Mouse (Mus musculus) liver, embryonic 14.5 days (tissue): ENCODE measurements at regions not wholly inside any gene's neighbourhood (a gene's known extent, or its start where the extent isn't known, plus 50 kb on each side); places are given as distances from the start of the nearest gene placed in this dataset.
"Not testable (repeated sequence)": the region's sequence is repeated elsewhere in the genome, so short reads cannot be mapped to it uniquely, and the experiment has no call there.

Experiments
- ATAC-seq: fragments of 200-750 bp; cut with Nextera tagmentation; 2 replicates; pipeline ENCODE4 v1.8.0; 2017; ENCODE audit warnings: moderate number of reproducible peaks, mild to moderate bottlenecking, moderate library complexity; ENCODE audit not compliant: insufficient read depth
- DNase-seq, 3 experiments: peaks; one replicate each; pipeline ENCODE4 v3.0.0-alpha.2; 2012 to 2013; ENCODE audit warnings: low read depth in 3 of 3, low spot score in 3 of 3
- H3K27ac ChIP-seq: fragments of 300-500 bp; sonication (generic); 2 replicates; pipeline ENCODE4 v1.5.1; 2014; ENCODE audit warnings: moderate library complexity, mild to moderate bottlenecking, control low read depth, inconsistent platforms
- H3K27me3 ChIP-seq: fragments of 300-500 bp; sonication (generic); 2 replicates; pipeline ENCODE4 v1.6.1; 2014; ENCODE audit warnings: mild to moderate bottlenecking, low read length, moderate library complexity; ENCODE audit not compliant: control insufficient read depth, insufficient read depth
- H3K36me3 ChIP-seq: fragments of 300-500 bp; sonication (generic); replicated peaks from 2 replicates; pipeline ENCODE4 v1.6.1; 2014; ENCODE audit warnings: low read depth; ENCODE audit not compliant: control insufficient read depth, insufficient read depth
- H3K4me1 ChIP-seq, 2 experiments: fragments of 200-500 bp in 1 of 2; fragments of 300-500 bp in 1 of 2; sonication (generic) in 1 of 2; replicated peaks; 2 replicates each; pipeline ENCODE4 v1.6.1; 2012 to 2014; ENCODE audit warnings: antibody characterized with exemption in 1 of 2, inconsistent platforms in 1 of 2, low read length in 1 of 2; ENCODE audit not compliant: control insufficient read depth in 2 of 2, insufficient read depth in 2 of 2
- H3K4me2 ChIP-seq: fragments of 300-500 bp; sonication (generic); 2 replicates; pipeline ENCODE4 v1.6.1; 2014; ENCODE audit warnings: low read depth, mild to moderate bottlenecking, control low read depth, moderate library complexity
- H3K4me3 ChIP-seq, 2 experiments: fragments of 200-500 bp in 1 of 2; fragments of 300-500 bp in 1 of 2; sonication (generic) in 1 of 2; 2 replicates each; pipeline ENCODE4 v1.5.1; 2012 to 2014; ENCODE audit warnings: low read depth in 2 of 2, low read length in 2 of 2, mild to moderate bottlenecking in 2 of 2, control low read depth in 1 of 2, inconsistent platforms in 1 of 2, moderate library complexity in 1 of 2; ENCODE audit not compliant: insufficient read depth in 1 of 2
- H3K9ac ChIP-seq: fragments of 300-500 bp; sonication (generic); replicated peaks from 2 replicates; pipeline ENCODE4 v1.6.1; 2014; ENCODE audit warnings: mild to moderate bottlenecking, control low read depth, moderate library complexity
- H3K9me3 ChIP-seq: fragments of 300-500 bp; sonication (generic); 2 replicates; pipeline ENCODE4 v1.6.1; 2016; ENCODE audit warnings: low read length, mixed read lengths; ENCODE audit not compliant: control insufficient read depth
- CTCF ChIP-seq: IDR thresholded peaks from 2 replicates; pipeline ENCODE4 v1.5.1; 2016; ENCODE audit warnings: antibody characterized with exemption, low read depth, control low read depth
- EP300 ChIP-seq: IDR thresholded peaks from 2 replicates; pipeline ENCODE4 v1.6.1; 2016; ENCODE audit warnings: antibody characterized with exemption, low read depth
- WGBS: fragments of 180-500 bp; shearing (Covaris S2); extraction: QIAGEN DNeasy Blood & Tissue Kit; methylation state at CpG from one replicate; pipeline ENCODE4 v1.1.7; 2014; ENCODE audit not compliant: insufficient replicate concordance; 5-methylcytosine and 5-hydroxymethylcytosine counted together

- WGBS: 27% methylated on average over 9 of the region's 9 CpGs
- H3K9ac ChIP-seq: no peak overlapping the region
- no peaks in the 10 kb centered on the region for H3K36me3 ChIP-seq
- DNase-seq: no peak
- H3K4me3 ChIP-seq: no peak overlapping the region
- no peak for TF ChIP-seq CTCF
- no peak for TF ChIP-seq EP300
- H3K4me1 ChIP-seq: no peaks in the 10 kb centered on the region
- H3K9me3 ChIP-seq: no peaks in the 10 kb centered on the region
- no peaks in the 10 kb centered on the region for H3K27me3 ChIP-seq
- H3K27ac ChIP-seq: no peak overlapping the region
- no peak for ATAC-seq
- H3K4me2 ChIP-seq: no peak overlapping the region
Observed at GRCm38 (mm10) chr15:93025791-93026190, 249.2 kb downstream of the Gxylt1 start.

DNA sequence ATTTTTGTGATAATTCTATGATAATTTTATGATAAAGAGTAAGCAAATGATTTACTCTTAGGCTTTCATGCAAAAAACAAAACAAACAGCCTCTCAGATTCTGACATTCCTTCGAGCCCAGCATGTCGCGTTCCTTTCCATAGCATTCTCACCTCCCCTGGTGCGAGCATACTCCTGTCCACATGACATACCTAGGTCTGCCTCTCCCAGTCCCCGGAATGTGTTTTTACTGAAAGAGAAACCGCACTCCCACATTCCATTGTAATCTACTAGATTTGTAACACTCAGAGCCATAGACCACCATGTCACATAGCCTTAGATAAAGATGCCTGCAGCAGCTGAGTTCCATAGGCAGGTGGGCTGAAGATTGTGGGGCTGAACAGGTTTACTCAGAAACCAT lies 250.8 kb downstream of the Gxylt1 start:
- no peaks in the 10 kb centered on the region for H3K36me3 ChIP-seq
- H3K9ac ChIP-seq: no peak overlapping the region
- ATAC-seq: no peak
- no peak overlapping the region for H3K4me3 ChIP-seq
- H3K4me2 ChIP-seq: no peak overlapping the region
- no peaks in the 10 kb centered on the region for H3K9me3 ChIP-seq
- DNase-seq: no peak
- TF ChIP-seq EP300 (no peak), CTCF (no peak)
- 70% methylated on average over 6 of the region's 6 CpGs for WGBS
- H3K27ac ChIP-seq: no peak overlapping the region
- no peaks in the 10 kb centered on the region for H3K4me1 ChIP-seq
- H3K27me3 ChIP-seq: no peaks in the 10 kb centered on the region

GRCm38 (mm10) chr15:93011166-93011565 lies 263.8 kb downstream of the Gxylt1 start:
- H3K4me3 ChIP-seq: no peak overlapping the region
- no peak overlapping the region for H3K27ac ChIP-seq
- no peak for DNase-seq
- TF ChIP-seq EP300 (no peak), CTCF (no peak)
- no peaks in the 10 kb centered on the region for H3K27me3 ChIP-seq
- ATAC-seq: no peak
- no peaks in the 10 kb centered on the region for H3K36me3 ChIP-seq
- H3K9ac ChIP-seq: no peak overlapping the region
- H3K4me2 ChIP-seq: no peak overlapping the region
- H3K9me3 ChIP-seq: no peaks in the 10 kb centered on the region
- 78% methylated on average over 5 of the region's 5 CpGs for WGBS
- H3K4me1 ChIP-seq: no peaks in the 10 kb centered on the region; a peak in 1 of 4 replicates

DNA sequence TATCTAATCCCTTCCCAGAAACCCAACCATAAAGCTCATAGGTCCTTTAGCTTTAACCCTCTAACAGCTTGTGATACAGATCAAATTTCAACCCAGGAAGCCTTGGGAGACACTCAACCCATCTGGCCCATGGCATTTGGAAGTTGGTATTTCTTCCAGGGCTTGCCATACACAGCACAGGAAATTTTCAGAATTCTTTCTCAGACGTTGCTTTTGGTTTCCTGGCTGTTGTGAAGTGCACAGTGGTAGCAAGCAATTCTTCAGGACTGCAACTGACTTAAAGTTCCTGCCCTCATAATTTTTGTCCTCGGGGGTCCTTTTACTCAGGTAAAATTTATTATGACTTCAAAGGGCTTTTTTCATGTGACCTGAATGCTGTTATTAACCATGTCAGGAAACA lies 264.4 kb downstream of the Gxylt1 start:
- TF ChIP-seq CTCF (no peak), EP300 (no peak)
- H3K4me3 ChIP-seq: no peak overlapping the region
- no peak overlapping the region for H3K4me2 ChIP-seq
- no peak for ATAC-seq
- no peak overlapping the region for H3K9ac ChIP-seq
- WGBS: 24% methylated on average over 2 of the region's 2 CpGs
- H3K36me3 ChIP-seq: no peaks in the 10 kb centered on the region
- no peaks in the 10 kb centered on the region for H3K27me3 ChIP-seq
- no peaks in the 10 kb centered on the region for H3K9me3 ChIP-seq
- no peak overlapping the region for H3K27ac ChIP-seq
- no peak for DNase-seq
- H3K4me1 ChIP-seq: peaks cover 0 to 4% of the 10 kb centered on the region in 2 experiments; a peak in 2 of 4 replicates

- no peak for DNase-seq
- Histone ChIP-seq H3K27ac (no peak overlapping the region), H3K4me1 (peaks cover 0 to 13% of the 10 kb centered on the region in 2 experiments; a peak in 2 of 4 replicates), H3K36me3 (no peaks in the 10 kb centered on the region), H3K9me3 (no peaks in the 10 kb centered on the region), H3K27me3 (no peaks in the 10 kb centered on the region), H3K4me3 (no peak overlapping the region), H3K4me2 (no peak overlapping the region), H3K9ac (no peak overlapping the region)
- 28% methylated on average over 7 of the region's 7 CpGs for WGBS
- TF ChIP-seq CTCF (no peak), EP300 (no peak)
- peak; percentile 27; the same call in 1 of the 2 replicates for ATAC-seq
Observed at GRCm38 (mm10) chr15:93005751-93006231, 269.2 kb downstream of the Gxylt1 start.

GRCm38 (mm10) chr15:93005186-93005585 lies 269.8 kb downstream of the Gxylt1 start:
- not testable (repeated sequence) for ATAC-seq, H3K4me2 ChIP-seq, DNase-seq, H3K27me3 ChIP-seq, H3K27ac ChIP-seq, H3K4me3 ChIP-seq, H3K36me3 ChIP-seq, H3K9me3 ChIP-seq, H3K9ac ChIP-seq
- WGBS: 62% methylated on average over 5 of the region's 5 CpGs
- peaks cover 0 to 13% of the 10 kb centered on the region in 2 experiments; a peak in 2 of 4 replicates for H3K4me1 ChIP-seq
